Mouse (Mus musculus) kidney, adult 2 months (tissue): ENCODE measurements at regions not wholly inside any gene's neighbourhood (a gene's known extent, or its start where the extent isn't known, plus 50 kb on each side); places are given as distances from the start of the nearest gene placed in this dataset.

Experiments used
- DNase-seq: peaks from one replicate; pipeline ENCODE4 v3.0.0; 2021
- H3K27ac ChIP-seq: fragments of 200-500 bp; 2 replicates; pipeline ENCODE4 v1.5.1; 2012; ENCODE audit warnings: low read depth, low read length, control low read depth, inconsistent platforms; ENCODE audit not compliant: insufficient read depth
- H3K27me3 ChIP-seq: fragments of 200-500 bp; replicated peaks from 2 replicates; pipeline ENCODE4 v1.6.1; 2012; ENCODE audit warnings: mild to moderate bottlenecking, moderate library complexity, low read length, inconsistent platforms; ENCODE audit not compliant: control insufficient read depth, insufficient read depth
- H3K36me3 ChIP-seq: fragments of 200-500 bp; 2 replicates; pipeline ENCODE4 v1.6.1; 2012; ENCODE audit warnings: mild to moderate bottlenecking, moderate library complexity, low read length, inconsistent platforms; ENCODE audit not compliant: control insufficient read depth, insufficient read depth
- H3K4me1 ChIP-seq: fragments of 200-500 bp; 2 replicates; pipeline ENCODE4 v1.6.1; 2011; ENCODE audit warnings: low read length; ENCODE audit not compliant: control insufficient read depth, insufficient read depth
- H3K4me3 ChIP-seq: fragments of 200-500 bp; 2 replicates; pipeline ENCODE4 v1.5.1; 2011; ENCODE audit warnings: mild to moderate bottlenecking, low read depth, low read length, control low read depth; ENCODE audit not compliant: insufficient read depth
- CTCF ChIP-seq: fragments of 200-500 bp; conservative IDR thresholded peaks from 2 replicates; pipeline ENCODE4 v1.5.1; 2011; ENCODE audit warnings: low read depth, mild to moderate bottlenecking, control low read depth, low read length, moderate library complexity, mixed read lengths; ENCODE audit not compliant: insufficient read depth, insufficient read length
- POLR2A ChIP-seq: fragments of 200-500 bp; IDR thresholded peaks from one replicate; pipeline ENCODE4 v1.6.1; 2011; ENCODE audit warnings: low read depth, low read length, control low read depth
- WGBS: fragments of 180-500 bp; shearing (Covaris S2); methylation state at CpG from one replicate; pipeline ENCODE4 v1.1.7; 2018; 5-methylcytosine and 5-hydroxymethylcytosine counted together

- Histone ChIP-seq H3K4me3 (no peak overlapping the region), H3K27me3 (no peaks in the 10 kb centered on the region), H3K4me1 (peaks cover 4% of the 10 kb centered on the region; the same call in 1 of the 2 replicates), H3K36me3 (no peaks in the 10 kb centered on the region), H3K27ac (no peak overlapping the region)
- no peak for DNase-seq
- TF ChIP-seq POLR2A (no peak), CTCF (no peak)
- 94% methylated on average over 5 of the region's 5 CpGs for WGBS
These were observed 109.8 kb upstream of the Zfp217 start for GRCm38 (mm10) chr2:170257671-170258235.

GRCm38 (mm10) chr2:170255997-170256396 is 108.1 kb upstream of the Zfp217 start:
- 95% methylated on average over 5 of the region's 5 CpGs for WGBS
- no peaks in the 10 kb centered on the region for H3K36me3 ChIP-seq
- H3K27ac ChIP-seq = no peak overlapping the region
- peaks cover 4% of the 10 kb centered on the region; the same call in 1 of the 2 replicates for H3K4me1 ChIP-seq
- no peaks in the 10 kb centered on the region for H3K27me3 ChIP-seq
- TF ChIP-seq POLR2A (no peak), CTCF (no peak)
- DNase-seq = no peak
- no peak overlapping the region for H3K4me3 ChIP-seq

GRCm38 (mm10) chr2:170255533-170255932 is 107.6 kb upstream of the Zfp217 start:
- H3K36me3 ChIP-seq = no peaks in the 10 kb centered on the region
- 69% methylated on average over 2 of the region's 2 CpGs for WGBS
- no peaks in the 10 kb centered on the region for H3K27me3 ChIP-seq
- no peak for TF ChIP-seq CTCF
- no peak for TF ChIP-seq POLR2A
- DNase-seq = peak; percentile 59
- H3K27ac ChIP-seq = no peak overlapping the region
- H3K4me3 ChIP-seq = no peak overlapping the region
- peaks cover 4% of the 10 kb centered on the region; the same call in 1 of the 2 replicates for H3K4me1 ChIP-seq

- Histone ChIP-seq H3K27ac (no peak overlapping the region), H3K4me3 (no peak overlapping the region), H3K36me3 (no peaks in the 10 kb centered on the region), H3K4me1 (peaks cover 4% of the 10 kb centered on the region; the same call in 1 of the 2 replicates), H3K27me3 (no peaks in the 10 kb centered on the region)
- DNase-seq = no peak
- TF ChIP-seq POLR2A (no peak), CTCF (no peak)
- 79% methylated on average over 9 of the region's 9 CpGs for WGBS
These were observed 106.0 kb upstream of the Zfp217 start for GRCm38 (mm10) chr2:170253681-170254440.

GRCm38 (mm10) chr2:170252255-170253034 is 104.5 kb upstream of the Zfp217 start:
- Histone ChIP-seq H3K27ac (no peak overlapping the region), H3K27me3 (no peaks in the 10 kb centered on the region), H3K36me3 (no peaks in the 10 kb centered on the region), H3K4me3 (no peak overlapping the region), H3K4me1 (peaks cover 4% of the 10 kb centered on the region; the same call in 1 of the 2 replicates)
- no peak for TF ChIP-seq POLR2A
- TF ChIP-seq CTCF = no peak
- peak; percentile 43 for DNase-seq
- WGBS = 51% methylated on average over 14 of the region's 14 CpGs

- H3K36me3 ChIP-seq = no peaks in the 10 kb centered on the region
- no peak overlapping the region for H3K27ac ChIP-seq
- no peak for DNase-seq
- no peak for TF ChIP-seq CTCF
- TF ChIP-seq POLR2A = no peak
- 96% methylated on average over 2 of the region's 2 CpGs for WGBS
- H3K4me3 ChIP-seq = no peak overlapping the region
- no peaks in the 10 kb centered on the region for H3K27me3 ChIP-seq
- H3K4me1 ChIP-seq = no peaks in the 10 kb centered on the region; the same call in 1 of the 2 replicates
These were observed 102.8 kb upstream of the Zfp217 start for GRCm38 (mm10) chr2:170250680-170251079.

- TF ChIP-seq CTCF (no peak), POLR2A (no peak)
- Histone ChIP-seq H3K36me3 (no peaks in the 10 kb centered on the region), H3K27ac (no peak overlapping the region), H3K4me1 (no peaks in the 10 kb centered on the region), H3K27me3 (no peaks in the 10 kb centered on the region), H3K4me3 (no peak overlapping the region)
- no peak for DNase-seq
- 48% methylated on average over 11 of the region's 11 CpGs for WGBS
These were observed 100.0 kb upstream of the Zfp217 start for GRCm38 (mm10) chr2:170247702-170248445.
